Mouse (Mus musculus) right cerebral cortex, adult 18-20 months (tissue): ENCODE results near the gene Tex44.

ENCODE experiments used
- DNase-seq: peaks from one replicate; pipeline ENCODE4 v3.0.0; 2022; ENCODE audit warnings: mixed read lengths

Tex44 gene

DNA sequence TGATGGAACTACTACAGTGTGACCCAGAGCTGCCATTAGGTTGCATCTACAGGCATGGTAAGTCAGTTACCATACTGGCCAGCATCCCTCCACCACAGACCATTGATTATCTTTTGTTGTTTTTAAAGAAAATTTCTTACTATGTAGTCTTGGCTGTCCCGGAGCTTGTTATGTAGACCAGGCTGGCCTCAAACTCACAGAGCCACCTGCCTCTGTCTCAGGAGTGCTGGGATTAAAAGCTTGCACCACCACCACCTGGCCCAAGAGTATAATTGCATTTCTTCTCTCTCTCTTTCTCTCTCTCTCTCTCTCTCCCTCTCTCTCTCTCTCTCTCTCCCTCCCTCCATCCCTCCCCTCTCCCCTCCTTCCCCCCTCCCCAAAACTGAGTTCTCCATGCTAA is 1.8 kb upstream of the Tex44 start:
- DNase-seq, result no peak

DNA sequence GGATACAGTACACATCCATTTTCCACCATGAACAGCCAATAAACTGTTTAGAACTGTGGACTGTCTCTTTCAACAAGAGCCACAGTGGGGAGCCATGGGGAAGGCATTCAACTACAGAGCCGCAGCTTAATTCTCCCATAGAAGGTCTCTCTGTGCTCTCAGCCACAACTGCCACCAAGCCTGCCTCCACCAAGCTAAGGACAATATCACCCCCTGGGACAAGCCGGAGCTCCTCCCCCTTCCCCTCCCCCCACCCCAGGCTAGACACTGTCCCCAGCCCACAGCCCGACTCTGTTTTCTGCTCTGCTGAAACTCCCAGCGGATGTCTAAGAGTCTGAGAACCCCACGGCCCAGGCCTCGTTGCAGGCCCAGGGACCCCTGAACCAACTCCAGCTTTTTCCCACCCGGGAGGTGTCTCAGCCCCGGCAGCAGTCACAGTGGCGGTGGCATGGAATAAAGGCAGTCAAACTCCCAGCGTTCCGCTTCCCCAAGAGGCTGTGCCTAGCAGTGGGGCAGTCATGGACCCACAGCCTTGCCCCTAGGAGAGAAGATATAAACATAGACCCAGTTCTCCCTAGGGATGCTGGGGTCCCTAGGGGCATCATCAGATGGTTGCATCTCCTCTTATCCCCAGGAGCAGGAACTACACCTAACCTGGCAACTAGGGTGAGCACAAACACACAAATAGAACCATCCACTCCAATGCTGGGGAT is 1.1 kb upstream of the Tex44 start:
- no peak for DNase-seq

DNA sequence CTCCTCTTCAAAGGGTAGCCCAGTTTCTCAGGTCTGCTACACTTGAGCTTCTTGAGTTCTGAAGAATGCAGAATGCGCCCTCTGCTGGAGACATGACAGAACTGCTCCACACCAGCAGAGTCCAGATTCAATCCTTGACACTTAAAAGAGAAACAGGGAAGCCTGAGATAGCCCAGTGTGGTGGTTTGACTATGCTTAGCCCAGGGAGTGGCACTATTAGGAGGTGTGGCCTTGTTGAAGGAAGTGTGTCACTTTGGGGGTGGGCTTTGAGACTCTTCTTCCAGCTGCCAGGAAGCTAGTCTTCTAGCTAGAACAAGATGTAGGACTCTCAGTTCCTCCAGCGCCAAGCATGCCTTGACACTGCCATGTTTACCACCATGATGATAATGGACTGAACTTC is 3.9 kb downstream of the Tex44 start:
- DNase-seq, result peak; percentile 77

DNA sequence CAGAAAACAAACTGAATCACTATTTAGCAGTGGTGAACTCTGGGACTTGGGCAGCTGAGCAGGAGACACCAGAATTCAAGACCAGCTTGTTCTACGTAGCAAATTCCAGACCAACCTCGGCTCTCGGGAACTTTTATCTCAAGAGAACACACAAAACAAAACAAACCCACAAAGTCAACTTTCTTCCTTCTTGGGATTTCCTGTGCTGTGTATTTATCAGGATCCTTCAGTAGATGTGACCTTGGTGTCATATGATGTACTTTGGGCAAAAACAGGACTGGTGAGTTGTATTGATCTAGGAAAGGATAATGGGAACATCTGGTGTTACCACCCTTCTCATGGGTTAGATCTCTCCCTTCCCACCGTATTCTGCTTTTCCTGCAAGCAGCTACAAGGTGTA is 6.6 kb downstream of the Tex44 start:
- DNase-seq, result no peak

DNA sequence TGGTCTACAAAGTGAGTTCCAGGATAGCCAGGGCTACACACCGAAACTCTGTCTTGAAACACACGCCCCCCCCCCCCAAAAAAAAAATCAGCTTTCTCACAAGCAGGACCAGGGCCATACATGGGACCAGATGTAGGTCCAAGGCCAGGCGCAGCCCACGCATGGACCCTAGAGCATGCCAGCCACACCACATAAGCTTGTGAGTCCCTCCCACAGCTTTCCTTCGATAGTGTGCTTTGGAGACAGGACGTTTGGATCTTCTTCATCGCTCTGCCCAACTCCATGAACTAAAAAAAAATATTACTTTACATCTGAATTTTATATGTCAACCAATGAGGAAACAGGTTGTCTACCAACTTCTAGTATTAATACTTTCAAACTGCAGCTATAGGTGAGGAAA is 7.2 kb downstream of the Tex44 start:
- no peak for DNase-seq

DNA sequence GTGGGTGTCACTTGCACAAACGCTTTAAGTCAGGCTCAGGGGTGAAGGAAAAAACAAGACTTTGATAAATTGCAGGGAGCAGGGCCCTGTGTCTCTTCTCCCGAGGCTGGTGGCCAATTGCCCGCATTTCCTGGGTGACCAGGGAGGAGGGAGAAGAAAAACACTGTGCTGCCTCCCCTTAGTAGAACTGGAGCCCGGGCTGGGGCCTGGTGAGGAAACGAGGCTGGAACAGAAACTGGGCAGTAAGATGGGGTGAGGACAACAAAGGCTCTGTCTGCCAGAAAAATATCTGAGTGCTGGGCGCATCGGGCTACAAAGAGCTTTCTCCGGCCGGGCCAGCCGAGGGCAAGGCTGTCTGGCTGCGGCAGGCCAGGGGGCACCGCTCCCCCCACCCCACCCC is 7.9 kb downstream of the Tex44 start:
- peak; percentile 73 for DNase-seq

DNA sequence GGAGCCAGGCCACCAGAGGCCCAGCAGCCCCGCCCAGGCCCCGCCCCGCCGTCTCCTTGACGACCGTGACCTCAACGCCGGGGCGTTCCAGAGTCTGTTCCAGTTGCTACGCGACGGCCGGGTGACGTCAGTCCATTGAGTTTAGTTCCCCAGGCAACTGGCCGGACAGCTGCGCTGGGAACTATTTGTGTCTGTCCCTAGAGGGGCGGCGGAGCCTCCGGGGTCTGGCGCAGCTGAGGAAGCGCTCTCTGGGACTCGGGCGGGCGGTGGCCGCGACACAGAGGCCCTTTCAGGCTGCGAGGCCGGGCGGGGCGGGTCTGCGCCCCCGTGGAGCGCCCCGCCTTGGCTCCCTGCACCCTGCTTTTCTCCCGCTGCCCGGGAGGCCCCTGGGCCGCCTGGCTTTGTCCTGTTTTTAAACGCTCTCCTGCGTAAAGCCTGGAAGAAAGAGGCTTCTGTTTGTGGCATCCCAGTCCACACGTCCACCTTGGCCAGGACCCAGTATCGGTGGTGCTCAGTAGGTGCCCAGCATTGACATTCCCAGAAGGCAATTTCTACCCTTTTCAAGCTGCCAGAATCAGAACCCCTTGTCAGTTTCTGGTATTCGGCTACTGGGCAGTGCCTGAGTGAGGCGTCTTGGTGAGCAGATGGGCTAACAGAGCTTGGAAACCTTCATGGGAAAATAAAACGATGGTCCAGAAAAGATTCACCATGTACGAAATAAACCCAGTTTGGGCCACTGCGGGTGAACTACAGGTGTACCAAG is 8.5 kb downstream of the Tex44 start:
- DNase-seq, result peak; percentile 99

DNA sequence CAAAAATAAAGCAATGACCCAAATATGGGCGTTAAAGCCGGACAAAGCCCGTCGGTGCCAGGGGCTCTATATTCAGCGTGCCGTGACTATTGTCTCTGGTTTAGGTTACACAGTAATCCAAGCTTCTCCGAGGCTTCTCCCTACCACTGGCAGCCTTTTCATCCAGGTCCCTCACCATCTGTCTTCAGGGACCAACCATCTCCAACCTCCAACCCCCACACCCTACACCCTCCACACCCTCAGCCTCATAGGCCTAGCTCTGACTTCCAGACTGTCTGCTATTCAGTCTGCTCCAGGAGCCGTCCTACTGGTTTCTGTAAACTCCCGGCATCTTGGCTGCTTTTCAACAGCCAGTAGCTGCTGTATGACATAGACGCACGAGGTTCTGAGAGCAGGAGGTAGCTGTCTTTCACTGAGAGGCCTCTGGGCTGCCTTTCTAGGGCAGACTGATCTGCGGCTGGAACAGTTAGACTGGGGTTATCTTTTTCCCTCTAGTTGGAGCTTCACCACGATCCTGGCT is 9.2 kb downstream of the Tex44 start:
- peak; percentile 80 for DNase-seq

DNA sequence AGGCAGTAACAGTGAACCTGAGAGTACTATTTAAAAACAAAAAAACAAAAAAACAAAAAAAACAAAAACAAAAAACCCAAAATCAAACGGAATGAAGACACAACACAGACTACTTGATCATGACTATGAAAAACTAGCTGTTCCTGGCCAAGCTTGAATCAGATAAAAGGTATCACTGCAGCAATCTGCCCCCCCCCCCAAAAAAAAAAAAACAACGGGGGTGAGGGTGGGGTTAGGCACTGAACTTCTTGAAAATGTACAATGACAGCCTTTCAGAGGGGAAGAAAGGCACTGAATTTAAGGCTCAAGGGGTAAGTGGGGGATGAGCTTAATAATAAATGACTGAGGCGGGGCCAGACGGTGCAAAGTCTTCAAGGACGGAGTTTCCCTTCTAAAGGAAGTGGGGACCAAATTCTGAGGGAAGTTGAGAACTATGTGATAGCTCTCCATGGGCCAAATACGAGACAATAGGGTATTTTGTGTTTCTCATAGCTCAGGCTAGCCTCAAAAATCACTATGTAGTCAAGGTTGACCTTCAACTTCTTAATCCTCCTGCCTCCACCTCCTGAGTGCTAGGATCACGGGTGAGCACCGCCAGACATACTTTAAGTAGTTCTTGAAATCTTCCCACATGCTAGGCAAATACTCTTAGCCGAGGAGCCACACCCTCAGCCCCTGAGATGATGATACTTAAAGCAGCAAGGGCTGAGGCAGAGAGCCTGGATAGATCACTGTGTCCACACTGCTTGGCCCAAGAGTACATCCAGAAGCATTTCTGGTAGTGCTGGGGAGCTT is 11.3 kb downstream of the Tex44 start:
- DNase-seq, result no peak

DNA sequence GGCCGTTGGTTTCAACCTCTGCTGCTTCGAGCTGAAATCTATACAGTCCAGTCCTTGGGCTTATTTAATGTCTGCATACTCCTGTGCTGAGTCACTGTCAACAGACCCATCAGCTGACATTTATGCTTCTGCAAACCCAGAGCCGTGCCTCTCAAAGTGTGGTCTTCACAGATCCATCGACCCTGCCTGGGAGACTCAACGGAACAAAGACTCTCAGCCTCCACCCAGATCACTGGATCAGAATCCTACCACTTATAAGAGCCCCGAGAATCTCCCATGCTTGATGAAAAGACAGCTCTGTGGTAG is 11.8 kb downstream of the Tex44 start:
- no peak for DNase-seq

DNA sequence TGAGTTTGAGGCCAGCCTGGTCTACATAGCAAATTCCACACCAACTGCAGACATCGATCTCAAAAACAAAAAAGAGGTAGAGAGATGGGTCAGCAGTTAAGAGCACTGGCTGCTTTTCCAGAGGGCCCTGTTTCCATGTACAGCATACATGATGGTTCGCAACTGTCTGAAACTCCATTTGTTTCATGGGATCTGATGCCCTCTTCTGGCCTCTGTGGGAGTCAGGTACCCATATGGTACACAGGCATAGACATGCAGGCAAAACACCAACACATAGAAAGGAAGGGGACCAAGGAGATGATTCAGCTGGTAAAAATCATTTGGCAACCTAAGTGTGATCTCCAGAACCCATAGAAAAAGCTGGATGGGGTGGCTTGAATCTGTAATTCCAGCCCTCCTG is 12.4 kb downstream of the Tex44 start:
- DNase-seq, result no peak

DNA sequence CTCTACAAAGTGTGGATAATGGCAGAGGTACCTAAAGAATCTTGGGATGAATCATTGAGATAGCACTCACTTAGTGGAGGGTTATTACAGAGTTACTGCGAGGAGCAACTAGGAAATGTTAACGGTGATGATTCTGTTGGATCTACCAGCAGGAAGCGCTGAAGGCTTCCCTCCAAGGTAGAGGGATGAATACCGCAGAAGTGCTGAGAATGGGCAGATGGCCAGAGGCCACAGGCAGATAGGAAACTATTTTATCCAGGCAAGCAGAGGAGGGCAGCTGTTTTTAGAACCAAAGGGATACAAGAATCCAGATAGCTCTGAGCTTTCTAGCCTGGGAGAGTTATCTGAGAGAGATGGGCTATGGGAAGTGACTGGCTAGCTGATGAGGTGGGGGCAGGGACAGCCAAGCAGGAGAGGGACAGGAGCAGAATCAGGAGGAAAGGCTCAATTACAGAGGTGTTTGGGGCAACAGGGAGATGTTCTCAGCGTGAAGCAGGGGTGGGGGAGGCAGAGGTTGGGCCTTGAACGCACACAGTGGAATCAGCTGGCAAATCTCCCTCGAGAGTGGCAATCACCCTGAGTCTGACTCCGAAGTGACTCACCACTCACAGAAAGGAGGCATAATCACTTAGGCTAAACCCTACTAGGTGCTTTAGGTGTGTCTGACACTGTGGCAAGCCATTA is 13.5 kb downstream of the Tex44 start:
- DNase-seq, result no peak

DNA sequence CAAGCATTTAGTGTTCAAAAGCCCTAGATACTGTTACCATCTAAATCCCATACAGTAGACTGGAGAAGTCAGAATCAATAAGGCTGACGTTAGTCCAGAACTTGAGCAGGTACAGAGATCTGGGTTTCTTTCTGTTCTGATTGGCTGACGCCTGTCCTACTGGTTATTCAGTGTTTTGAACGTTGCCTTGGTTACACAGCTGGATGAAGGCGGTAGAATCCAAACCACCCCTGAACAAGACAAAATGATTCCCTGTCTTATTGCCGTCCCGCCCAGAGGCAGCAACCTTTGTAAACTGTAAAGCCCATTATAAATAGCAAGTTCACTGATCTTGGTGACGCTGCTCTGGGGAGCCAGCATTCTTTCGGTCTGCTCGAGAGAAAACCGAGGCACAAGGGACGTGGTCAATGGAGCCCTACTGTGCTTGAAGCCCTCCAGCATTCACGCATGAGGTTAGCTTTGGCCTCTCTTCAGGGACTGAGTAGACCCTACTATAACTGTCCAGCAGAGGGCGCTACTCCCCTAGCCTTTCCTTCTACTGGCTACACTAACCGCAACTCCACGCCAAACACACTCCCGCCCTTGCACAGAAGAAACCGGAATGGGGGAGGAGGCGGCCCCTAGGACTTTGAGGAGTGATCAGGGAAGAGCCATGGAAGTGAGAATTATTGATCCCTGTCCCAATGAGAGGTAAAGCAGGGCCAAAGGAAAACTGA is 14.2 kb downstream of the Tex44 start:
- DNase-seq, result peak; percentile 94

DNA sequence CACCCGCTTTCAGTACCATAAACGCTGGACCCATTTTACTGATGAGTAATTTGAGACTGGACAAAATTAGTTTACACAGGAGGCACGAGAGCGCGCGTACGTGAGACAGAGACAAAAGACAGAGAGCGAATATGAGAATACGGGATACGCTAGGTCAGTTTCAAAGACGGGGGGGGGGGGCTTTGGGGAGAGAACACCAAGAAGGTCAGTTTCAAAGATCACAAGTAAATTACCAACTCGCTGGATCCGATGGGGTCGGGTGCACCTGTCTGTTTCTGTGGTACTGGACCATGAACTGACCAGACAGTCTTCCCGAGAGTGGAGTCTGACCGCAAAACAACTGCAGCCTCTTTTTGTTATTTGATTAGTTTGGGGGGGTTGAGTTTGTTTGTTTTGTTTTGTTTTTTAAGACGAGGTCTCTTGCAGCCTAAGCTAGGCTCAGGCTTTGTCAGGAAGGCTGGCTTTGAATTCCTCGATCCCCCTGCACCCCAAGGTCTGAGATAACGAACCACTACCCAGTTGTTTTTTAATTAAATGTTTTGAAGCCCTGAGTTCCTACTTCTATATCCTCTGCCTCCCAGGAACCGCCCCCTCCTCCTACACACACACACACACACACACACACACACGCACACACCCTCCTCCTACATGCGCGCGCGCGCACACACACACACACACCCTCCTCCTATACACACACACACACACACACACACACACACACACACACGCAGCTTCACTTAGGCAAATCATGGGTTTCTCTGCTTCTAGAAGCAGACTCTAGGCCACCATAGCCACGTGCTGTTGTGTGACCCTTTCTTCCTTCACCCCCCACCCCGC is 15.0 kb downstream of the Tex44 start:
- no peak for DNase-seq

DNA sequence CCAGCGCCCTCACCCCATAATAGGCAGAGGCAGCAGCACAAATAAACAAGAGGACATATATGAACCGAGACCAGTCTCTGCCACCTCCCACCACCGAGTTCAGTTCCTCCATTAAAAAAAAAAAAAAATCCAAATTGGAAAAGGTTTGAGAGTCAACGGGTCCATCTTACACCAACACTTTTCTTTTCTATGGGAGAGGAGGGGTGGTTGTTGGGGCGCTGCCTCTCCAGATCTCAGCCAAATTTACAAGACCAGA is 15.5 kb downstream of the Tex44 start:
- no peak for DNase-seq

DNA sequence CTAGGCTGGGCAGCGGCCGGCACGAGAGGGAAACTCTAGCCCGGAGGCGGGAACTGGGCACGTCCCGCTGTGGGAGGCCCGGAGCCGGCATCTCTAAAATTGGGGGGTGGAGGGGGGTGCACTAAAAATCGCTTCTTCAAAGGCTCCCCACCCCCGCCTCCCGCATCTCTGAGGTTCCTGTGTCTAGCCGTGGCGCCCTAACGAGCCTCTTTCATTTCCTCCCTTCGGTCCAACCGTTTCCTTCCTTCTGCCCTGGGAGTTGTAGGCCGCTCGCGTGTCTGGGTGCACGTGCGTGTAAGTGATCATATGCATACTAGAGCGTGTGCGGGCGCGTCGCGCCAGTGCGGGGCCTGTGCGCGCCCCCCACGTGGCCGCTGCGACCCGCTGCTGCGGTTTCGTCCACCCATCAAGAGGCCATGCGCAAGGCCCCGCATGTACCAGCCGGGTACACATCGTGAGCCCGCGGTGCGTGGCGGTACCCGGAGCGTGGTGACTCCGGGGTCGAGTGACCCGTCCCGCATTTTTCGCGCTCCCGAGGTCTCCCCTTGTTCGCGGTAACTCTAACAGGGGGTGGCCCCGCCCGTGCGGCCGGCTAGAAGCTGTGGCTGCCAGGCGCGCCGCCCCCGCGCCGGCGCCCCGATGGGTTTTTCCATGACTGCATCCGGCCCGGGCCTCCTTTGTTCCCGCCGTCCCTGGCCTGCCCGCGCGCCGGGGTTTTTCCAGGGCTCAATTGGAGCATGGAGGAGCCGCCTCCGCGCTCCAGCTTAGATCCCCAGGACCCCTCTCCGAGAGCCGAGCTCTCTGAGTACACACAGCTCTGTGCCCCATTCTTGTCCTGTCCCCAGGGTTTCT is 16.1 kb downstream of the Tex44 start:
- peak; percentile 92 for DNase-seq

DNA sequence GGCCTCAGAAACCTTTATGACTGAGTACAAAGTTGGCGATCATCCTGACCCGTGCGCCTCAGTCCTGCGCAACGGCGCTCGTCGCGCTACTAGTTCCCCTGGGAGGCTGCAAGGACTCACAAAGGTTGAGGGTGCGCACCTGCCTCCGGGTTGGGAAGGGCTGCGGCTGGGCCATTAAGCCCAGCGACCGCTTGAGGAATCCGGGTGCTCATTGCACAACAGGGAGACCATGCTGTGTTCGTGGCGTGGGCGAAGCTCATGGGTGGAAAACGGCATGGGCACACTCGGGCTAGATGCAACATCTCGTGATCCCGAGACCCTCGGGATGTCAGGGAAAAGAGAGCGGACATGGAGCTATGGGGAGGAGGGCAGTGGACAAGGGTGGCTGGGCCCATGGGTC is 16.7 kb downstream of the Tex44 start:
- DNase-seq, result no peak

DNA sequence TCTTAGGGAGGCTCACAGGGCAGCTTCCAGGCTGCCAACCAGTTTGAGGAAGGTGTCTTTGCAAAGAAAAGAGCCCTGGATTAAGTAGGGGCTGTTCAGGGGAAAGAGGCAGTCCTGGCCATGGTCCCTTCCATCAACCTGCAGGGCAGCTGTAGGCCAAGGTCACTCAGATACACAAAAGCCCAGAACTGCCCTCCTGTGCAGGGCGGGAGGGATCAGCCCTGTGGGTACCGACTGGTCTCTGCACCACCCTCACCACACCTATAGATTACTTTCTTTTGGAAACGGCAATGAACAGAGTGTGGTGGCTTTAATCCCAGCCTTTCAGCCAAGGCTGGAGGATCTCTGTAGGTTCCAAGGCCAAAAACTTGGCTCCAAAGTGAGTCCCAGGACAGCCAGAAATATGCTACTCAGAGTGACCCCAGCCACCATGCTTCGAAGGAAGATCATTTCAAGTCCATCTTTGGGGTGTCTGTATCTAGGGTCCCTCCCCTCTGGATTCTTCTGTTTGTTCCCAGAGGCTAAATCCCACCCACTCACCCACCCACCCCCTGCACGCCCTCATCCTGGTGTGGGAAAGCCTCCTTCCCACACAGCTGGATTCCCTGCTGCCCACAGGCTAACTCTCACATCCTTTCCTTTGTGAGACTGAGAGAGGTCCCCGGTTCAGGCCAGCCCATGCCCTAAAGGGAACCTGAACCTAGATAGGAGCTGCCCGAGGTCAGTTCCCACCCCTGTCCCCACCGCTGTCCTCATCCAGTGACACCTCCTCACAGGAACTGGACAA is 17.4 kb downstream of the Tex44 start:
- DNase-seq, result no peak

DNA sequence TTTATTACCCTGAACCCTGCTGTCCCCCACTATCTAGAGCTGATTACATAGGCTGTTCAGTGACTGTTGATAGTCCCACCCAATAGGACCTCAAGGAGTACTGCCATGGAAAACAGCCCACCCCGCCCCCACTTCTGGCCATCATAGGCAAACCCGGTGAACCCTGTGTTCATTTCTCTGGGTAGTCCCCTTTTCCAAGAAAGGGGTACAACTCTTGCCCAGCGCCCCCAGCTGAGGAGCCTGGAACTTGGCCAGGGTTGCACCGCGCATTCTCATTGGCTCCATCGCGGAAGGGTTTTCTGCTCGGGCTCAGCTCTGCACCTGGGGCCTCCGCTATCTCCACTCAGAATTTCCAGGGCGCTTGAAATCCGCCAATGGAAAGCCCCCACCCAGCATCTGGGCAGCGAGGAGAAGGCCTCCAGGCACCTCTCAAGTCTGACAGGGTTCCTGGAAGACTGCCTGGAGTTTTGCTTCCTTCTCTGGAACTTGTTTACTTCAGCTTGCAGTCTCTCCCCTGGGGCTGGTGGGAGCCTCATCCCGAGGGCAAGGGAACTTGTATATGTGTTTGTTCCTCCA is 21.6 kb downstream of the Tex44 start:
- no peak for DNase-seq

DNA sequence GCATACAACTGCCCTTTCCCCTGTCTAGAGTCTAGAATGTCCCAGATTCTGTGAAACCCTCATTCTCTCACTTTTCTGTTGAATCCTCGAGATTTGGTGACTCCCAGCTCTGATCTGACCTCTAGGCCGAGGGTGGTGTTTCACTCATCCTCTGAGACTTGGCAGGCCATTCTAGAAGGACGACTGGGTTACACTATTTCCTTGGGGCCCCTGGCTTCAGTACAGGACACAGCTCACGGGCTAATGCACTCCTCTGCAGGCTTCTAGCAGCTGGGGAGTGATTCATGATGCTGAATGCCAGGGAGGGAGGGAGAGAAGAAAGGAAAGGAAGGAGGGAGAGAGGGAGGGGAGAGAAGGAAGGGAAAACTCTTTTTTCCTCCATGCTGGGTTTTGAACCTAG is 22.1 kb downstream of the Tex44 start:
- DNase-seq, result no peak
